Mouse (Mus musculus) embryo, embryonic 9.5 days (tissue): ENCODE results near the gene Plcd1.

Source experiments
- DNase-seq: peaks from one replicate; pipeline ENCODE4 v3.0.0-alpha.2; 2017; ENCODE audit errors: extremely low spot score

Gene Plcd1

DNA sequence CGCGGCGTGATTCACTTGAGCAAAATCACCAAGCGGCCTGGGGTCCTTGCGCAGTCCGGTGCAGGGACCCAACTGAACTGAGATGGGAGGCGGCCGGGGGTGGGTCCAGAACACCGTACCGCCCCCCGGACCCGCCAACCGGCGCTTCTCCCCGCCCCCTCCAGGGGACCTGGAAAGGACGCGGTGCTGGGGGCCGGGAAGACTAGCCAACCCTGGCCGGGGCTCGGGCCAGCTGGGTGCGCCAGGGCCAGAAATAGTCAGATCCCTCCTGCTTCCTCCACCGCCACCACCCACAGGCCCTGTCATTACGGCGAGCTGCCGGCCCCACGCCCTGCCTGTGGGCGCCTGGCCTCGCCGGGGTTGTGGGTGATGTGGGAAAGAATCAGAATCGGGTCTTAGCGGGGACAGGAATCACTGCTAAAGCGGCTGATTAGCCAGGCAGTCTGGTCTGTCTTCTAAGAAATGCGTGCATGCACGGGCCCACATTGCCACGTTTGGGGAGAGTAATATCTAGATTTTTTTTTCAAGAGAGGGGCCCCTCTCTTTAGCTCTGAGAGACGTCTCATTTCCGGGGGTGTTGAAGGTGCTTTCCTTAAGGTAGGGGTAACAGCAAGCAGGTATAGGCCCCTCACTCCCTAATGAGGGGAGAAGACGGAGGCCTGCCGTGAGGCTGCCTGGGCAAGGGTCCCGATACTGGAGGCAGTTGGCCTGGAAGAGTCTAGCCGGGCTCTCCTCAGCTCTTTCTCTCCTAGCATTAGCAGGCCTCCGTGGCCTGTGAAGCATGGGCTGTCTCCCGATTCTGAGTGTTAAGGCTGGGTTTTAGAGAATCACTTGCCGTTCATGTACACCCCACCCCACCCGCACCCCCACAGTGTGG is at the start of gene Plcd1:
Gene Plcd1, minus strand, starts transcription at position 84 of the 877 bp plus-strand sequence.
- peak; percentile 80 for DNase-seq

DNA sequence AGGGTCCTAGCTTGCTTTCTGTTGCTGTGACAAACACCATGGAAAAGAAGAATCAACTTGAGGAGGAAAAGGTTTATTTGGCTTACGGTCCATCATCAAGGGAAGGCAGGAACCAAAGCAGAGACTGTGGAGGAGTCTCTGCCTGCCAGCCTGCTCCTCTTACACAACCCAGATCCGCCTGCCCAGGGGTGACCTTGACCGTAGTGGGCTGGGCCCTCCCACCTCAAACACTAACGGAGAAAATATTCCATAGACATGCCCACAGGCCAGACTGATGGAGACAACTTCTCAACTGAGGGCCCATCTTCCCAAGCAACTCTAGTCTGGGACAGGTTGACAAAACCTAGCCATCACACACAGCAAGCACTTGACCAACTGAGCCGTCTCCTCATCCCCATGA is 48.8 kb upstream of the Plcd1 start:
- DNase-seq = no peak

DNA sequence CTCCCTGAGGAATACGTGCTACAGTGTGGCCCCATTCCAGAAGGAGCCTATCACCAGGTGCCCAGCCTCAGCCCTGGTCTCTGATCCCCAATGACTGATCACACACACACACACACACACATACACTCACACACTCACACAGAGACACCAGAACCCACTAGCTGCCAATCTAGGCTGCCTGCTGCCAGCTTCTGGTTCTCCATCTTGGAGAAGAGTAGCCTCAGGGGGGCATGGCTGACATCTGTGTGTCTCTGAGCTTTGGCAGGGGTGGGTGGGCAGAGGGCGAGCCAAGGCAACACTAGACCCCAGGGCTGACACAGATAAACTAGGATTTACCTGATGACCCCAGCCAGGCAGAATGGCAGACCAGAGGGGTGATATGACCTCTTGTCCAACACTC is 45.5 kb upstream of the Plcd1 start:
- DNase-seq = no peak

DNA sequence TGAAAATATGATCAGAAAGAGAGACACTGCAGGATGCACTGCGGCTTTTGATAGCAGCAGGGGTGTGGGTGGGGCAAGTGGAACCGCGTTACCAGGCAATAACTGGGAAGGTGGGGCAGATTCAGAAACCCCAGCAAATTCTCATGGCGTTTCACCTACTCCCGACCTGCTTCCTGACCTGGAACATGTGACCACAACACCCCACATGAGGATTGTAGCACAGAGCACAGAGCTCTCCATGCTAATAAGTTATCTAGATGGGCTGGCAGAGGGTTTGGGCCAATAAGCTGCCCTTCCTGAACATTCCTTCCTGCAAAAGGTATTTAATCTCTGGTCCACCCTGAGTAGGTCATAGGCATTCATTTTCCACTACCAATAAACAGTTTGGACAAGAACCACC is 37.4 kb upstream of the Plcd1 start:
- no peak for DNase-seq

DNA sequence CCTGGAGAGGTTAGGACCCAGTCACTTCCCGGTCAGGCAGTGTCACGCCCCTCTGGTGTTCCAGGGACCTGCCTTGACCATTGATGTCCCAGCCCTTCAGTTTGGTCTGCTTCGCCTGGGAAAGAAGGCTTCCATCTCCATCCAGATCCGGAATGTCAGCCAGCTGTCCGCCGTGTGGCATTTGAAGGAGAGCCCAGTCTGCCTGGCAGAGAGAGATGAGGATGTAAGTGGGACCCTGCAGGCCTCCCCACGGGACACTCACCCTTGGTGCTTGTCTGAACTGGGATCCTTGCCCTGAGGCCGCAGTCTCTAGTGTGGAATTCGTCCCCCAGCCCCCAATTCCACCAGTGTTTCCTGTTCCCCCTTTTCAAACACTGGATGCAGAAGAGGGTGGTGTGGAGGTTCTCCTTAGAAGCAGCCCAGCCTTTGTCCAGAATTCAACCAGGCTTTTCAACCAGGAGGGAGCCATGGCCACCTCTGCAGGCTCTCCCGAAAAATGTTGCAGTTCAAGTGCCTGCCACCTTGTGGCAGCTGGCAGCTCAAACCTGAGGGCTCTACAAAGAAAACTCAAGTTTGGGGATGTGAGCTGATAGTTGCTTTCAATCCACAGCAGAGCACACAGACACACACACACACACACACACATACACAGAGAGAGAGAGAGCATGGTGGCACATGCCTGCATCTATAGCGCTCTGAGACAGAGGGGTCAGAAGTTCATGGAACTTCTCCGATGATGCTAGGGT is 35.3 kb upstream of the Plcd1 start:
- DNase-seq = no peak

DNA sequence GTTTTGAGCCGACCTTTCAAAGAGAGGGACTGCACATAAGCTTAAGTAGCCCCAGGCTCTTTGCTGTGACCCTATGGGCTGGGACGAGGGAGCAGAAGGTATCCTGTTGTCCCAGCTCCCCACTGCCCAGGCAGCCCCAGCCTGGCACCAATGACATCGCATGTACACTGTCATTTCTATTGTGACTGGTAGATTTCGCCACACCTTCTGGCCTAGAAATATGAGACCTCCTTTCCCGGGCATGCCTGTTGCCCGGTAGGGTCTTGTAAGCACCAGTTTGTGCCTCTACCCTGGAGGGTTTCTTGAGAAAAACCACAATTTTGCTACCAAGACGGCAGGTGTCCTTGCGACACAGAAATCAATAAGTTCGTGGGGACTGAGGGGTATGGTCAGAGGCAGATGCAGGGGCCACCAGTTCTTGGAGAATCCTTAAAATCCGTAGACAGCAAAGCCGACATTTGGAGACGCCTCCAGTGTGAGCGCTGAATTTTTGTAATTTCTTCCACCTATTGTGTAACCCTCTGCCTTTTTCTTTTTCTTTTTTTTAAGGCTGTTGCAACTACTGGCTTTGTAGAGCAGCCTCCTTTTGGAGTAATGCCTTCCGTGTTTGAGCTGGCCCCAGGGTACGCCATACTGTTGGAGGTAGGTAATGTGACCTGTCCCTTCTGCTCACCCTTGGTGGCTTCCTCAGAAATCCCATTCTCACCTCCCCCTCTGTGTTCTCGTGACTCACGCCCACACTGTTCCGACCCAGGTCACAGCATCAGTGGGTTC is 29.5 kb upstream of the Plcd1 start:
- DNase-seq = no peak

DNA sequence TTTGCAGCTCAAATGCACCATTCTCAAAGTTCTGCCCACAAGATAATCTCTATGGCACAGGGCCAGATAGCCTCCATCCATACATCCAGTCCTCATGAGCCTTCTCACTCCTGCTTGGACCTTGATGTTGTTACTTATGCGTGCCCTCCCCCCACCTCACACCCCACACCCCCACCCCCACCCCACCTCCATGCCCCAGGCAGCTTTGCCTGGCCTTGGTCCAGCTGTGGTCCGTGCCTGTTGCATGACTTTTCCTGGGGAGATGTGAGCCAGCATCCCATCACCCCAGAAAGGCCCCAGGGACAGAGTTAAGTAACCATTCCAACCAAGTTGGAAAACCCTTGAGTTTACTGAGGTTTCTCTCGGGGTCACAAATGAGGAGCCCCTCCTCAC is 26.9 kb upstream of the Plcd1 start:
- no peak for DNase-seq

DNA sequence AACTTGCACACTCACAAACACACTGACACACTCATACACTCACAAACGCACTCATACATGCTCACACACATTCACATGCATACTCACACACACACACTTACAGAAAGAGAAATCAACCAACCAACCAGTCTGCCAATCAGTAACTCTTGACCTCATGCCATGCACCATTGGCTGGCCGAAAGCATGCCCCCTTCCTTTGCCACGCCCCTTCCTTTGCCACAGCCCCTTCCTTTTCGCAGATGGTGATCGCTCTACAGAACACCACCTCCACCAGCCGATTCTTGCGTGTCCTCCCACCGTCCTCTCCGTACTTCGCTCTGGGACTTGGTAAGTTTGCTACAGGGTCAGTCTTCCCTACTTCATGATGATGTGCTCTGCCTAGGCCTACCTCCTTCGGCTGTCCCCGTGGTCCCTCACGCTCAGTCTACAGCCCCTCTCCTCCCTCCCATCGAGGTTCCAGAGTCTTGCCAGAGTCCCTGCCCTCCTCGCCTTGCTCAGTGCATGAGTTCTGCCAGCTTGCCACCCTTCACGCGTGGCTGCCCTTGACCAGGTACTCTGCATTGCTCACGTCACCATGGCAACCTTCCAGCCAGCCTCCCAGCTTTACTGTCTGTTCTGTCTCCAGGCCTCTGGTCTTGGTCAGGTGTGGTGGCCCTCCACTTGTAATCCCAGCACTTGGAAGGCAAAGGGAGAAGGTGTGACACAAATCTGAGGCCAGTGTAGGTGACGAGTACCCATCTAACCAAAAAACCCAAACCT is 26.3 kb upstream of the Plcd1 start:
- no peak for DNase-seq

DNA sequence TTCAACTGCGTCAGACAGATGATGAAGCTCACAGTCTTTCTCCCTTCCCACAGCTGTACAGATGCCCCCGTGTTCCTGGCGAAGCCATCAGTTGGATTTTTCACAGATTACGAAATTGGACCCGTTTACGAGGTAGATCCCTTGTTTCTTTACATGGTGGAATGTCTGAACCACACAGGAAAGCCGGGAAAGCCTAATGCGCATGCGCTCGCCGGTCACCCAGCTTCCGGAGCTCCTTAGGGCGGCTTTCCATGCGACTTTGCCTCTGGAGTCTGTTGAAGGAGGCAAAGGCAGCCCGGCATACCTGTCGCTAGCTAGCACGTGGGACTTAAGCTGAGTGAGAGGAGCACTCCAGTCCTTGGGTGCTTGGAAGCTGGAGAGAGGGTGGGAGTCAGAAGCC is 21.6 kb upstream of the Plcd1 start:
- no peak for DNase-seq

DNA sequence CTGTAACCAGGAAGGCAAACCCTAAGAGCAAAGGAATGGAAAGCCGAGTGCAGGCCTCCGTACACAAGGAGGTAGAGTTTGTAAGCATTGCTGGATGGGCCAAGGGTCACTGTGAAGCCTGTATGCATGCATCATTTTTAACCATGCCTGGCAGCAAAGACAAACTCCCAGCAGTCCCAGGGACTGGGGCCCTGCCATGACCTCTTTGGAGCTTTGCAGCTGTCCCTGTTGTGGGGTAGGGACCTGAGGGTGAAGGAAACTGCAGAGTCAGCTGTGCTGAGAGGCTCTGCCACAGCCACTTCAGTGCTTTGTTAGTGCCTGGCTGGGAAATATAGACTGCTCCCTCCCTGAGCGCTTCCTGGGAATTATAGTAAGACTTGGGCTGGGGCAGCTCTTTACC is 17.3 kb upstream of the Plcd1 start:
- DNase-seq = no peak

DNA sequence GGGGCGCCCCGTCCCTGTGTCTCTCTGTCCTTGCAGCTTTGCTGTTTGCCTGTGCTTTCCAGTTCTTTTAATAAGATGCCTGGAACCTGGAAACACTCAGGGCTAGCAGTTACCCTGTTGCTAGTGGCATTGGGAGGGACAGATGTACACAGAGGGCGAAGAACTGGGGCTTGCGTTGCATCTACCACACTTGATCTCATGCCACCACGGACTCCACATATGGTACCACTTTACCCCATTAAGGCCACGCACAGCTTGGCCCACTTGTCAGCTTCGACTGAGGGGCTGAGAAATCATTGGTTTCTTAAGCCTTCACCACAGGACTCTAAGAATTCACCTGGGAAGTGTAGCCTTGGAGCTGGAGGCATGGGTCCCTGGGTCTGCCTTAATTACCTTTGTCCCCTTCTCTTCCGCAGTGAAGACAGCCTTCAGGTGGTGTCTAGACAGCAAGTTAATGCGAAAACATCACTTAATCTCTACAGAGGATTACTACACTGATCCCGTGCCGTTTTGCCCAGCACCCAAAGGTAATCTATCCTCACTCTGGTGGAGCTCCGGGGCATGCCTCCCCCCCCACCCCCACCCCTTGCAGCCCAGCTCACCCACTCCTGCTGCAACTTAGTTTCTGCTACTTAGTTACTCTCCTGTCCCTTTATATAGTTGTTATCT is 16.5 kb upstream of the Plcd1 start:
- DNase-seq = no peak

DNA sequence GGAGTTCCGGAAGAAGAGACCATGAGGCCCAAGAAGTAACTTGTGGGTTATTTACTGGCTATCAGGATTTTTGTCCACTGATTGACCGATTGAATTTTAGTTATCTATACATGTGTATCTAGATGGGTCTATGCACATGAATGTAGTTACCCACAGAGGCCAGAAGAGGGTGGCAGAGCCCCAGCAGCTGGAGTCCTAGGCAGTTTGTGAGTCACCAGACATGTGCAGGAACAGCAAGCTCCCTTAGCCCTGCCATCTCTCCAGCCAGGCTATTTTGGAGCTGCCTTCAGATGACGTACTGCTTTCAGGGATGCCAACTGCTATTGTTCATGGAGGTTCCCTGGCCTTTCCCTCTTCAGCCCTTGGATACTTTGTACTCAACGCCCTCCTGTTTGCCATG is 14.3 kb upstream of the Plcd1 start:
- DNase-seq = peak; percentile 41

DNA sequence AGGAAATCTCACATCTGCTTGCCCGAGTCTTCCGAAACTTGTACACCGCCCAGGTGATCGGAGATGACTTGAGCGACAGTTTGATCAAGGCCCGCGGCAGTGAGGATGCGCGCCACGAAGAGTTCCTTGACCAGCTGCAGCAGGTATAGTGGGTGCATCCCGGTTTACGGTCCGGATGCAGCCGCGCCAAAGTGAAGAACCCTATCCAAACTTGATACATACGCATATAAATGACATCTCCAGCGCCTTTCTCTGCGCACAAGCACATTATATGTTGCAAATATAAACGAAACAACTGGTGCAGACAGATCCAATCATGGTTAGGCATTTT is 9.4 kb upstream of the Plcd1 start:
- no peak for DNase-seq

DNA sequence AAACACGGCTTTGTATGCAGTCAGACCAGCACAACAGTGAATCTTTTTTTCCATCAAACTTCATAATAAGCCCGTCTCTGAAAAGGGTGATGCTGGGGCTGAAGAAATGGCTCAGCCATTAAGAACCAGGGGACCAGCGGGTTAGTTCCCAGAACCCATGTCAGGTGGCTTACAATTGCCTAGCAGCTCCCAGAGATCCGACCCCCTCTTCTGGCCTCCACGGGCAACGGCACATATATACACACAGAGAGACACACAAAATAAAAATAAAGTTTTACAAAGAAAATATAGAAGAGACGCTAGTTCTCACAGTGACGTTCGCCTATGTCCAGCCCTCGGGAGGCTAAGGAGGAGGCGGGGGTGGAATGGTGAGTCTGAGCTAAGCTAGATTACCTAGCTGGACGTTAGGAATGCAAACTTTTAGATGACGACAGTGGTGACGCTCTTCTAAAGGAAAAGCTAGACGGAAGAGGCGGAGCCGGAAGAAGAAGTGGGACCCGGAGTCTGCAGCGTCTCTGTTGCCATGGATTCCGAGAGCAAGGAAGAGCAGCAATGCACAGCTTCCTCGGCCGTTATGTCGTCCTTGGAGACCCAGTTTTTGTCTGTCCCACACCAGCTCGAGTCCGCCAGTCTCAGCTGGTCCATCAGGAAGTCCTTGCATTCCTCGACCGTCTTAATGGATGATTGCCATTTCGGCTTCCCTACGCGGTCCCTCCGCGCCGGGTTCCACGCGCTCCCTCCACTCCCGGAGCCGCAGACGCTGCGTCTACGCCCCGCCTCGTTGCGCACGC is 8.9 kb upstream of the Plcd1 start, which contains the start of gene Dlec1:
Gene Dlec1, plus strand, starts transcription at position 487 of the 791 bp plus-strand sequence.
- peak; percentile 80 for DNase-seq

DNA sequence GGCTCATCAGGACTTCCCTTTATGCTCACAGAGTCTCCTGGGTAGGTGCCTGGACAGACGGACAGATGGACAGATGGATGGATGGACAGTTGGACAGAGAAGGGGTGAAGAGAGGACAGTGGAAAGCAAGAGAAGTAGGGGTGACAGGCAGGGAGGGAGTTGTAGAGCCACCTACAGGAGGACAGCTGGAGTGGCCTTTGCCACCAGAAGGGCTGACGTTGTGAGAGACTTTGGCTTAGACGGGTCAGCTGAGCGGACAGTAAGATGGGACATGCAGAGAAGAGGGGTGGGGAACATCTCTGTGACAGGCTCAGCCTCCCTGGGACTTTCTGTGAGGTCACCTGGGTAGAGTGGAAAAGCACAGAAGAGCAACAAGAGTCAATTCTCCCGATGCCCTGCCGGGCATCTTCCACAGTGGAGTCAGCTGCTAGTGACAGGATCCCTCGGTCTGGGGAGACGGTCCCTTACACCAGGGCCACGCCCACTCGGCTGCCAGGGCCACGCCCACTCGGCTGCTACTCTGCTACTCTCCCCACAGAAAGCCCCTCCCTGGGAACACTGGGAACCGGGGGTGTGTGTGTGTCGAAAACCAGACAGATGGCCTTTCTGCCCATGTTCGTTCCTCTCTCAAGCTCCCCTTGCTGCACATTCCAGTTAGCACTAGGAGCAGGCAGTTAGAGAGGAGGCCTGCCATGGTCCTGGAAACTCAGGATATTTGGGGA is 7.0 kb upstream of the Plcd1 start:
- no peak for DNase-seq

DNA sequence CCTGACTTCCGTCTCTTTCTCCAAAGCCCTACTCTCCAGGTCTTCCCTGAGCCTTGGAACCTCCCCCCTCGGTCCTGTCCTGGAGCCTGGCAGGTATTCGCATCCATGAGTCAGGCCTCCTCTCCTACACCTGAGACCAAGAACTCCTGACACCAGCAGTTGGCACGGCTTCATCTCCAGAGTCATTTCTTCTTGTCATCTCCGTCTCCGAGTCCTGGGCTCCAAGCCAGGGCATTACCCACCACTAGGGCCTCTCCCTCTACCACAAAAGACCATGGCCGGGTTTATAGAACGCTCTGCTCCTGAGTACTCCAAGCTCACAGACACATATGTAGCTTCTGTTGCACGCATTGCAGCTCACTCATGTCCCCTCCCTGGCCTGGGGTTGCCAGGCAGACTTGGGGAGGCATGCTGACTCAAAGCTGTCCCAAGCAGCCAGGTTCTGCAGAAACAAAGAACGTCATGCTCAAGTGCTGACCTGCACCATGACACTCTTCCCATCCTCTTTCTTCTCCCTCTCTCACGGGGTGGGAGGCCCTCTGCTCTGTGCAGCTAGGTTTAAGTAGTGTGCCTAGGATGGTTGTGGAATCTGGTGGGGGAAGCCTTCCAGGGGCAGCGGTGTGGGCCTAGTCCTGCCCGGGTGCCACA is 1.3 kb upstream of the Plcd1 start:
- DNase-seq = no peak

DNA sequence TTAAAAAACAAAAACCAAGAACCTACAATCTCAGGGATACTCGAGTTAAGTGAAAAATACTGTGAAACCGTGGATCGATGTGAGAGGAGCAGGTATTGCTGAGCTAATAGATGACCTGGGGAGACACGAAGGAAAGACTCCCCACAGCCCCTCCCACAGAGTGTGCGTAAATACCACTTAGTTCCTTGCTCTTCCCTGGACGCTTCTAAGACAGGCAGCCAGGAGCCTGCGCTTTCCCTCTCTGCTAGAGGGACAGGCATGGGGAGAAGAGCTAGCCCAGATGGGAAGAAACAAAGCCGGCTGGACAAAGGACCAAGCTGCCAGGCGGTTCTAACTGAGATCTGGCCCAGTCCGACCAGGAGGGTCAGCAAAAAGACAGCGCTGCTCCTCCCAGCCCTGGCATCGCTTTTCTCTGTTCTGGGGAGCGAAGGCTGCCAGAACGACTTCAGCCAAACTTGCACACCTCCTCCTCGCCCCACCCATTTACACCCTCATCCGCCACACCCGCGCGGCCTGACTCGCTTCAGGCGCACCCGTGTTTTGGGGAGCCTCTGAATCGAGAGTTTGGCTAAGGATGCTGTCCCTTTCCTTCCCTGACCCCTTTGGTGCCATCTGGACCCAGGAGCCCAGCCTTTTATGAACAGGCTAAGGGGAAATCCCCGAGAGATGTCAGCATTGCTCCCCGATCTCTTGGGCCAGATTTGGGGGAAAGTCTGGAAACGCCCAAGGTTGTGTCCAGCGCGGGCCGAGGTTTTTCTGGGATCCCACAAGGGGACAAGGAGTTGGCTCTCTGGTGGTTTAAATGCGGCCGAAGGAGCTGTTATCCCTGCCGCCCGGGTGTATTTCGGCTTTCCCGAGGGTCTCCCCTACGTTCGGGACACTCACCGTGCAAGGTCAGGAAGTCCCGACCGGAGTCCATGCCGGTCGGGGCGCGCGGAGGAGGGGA is 556 bp downstream of the Plcd1 start:
- peak; percentile 39 for DNase-seq
